Mouse (Mus musculus): ENCODE measurements around the gene 4933425L06Rik. TPM values are rescaled to one million over a fixed set of nuclear protein-coding genes. Genes with fewer than 3 reads are reported as not detected.
A peak's percentile ranks its signal among the peaks of the same experiment; 100 is the strongest.

The 4933425L06Rik gene
- polyA plus RNA-seq, 1 experiment from 2014 or later: not detected

DNA sequence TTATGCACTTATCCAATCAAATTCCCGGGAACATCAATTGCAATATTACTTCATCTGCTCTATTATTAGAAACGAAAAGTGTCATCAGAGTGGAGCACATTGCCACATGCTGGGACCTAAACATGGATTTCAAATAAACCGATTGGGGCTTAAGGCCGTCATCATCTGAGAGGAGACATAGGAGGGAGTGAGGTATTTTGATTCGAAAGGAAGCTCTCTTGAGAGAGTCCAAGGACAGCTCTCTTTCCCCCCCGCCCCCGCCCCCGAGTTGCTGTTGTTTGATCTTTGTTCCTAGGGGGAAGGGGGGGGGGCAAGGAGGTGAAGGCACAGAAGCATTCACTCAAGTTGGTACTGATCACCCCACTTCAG lies 27.0 kb upstream of the 4933425L06Rik start:
- ATAC-seq (ENCODE audit: low FRiP score, low TSS enrichment): peak; percentile 30; the same call in 1 of the 2 replicates
- Histone ChIP-seq H3K4me3 (ENCODE audit: low read length) (peak overlapping the region; percentile 61), H3K27me3 (ENCODE audit: control insufficient read depth, insufficient read depth, low read length) (peaks cover 13% of the 10 kb centered on the region; the same call in 1 of the 2 replicates), H3K9me3 (ENCODE audit: control insufficient read depth, low read length) (no peaks in the 10 kb centered on the region), H3K4me2 (replicated peaks; ENCODE audit: low read depth, low read length) (peak overlapping the region; percentile 93), H3K4me1 (ENCODE audit: control insufficient read depth, insufficient read depth, low read length) (peaks cover 8% of the 10 kb centered on the region; the same call in 1 of the 2 replicates), H3K9ac (ENCODE audit: low read depth, low read length) (peak overlapping the region; percentile 57; the same call in 1 of the 2 replicates), H3K36me3 (ENCODE audit: control insufficient read depth, insufficient read depth, low read length) (no peaks in the 10 kb centered on the region), H3K27ac (ENCODE audit: low read depth, low read length) (0 out of 2 replicates have a peak overlapping the region, but pooled peaks have one; percentile 8)
- WGBS: 2% methylated on average over 7 of the region's 8 CpGs

DNA sequence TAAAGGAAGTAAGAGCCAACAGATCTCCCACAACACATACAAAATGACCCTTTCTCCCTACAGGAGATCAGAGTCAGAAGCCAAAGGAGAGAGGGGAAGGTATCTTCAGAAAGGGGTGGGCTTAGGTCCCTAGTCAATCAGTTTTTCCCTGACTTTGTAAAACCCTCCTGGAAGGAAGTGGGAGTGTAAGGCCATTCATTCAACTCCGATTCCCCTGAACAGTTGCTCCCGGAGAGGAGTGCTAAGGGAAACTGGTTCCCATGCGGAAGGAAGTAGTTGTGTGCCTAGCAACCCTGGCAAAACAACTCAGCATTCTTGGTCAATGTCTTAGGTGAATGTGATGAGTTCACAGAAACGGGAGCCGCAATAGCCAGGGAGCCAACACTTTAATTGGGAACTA lies 26.5 kb upstream of the 4933425L06Rik start:
- no peaks in the 10 kb centered on the region for H3K9me3 ChIP-seq (ENCODE audit: control insufficient read depth, low read length)
- no peak for ATAC-seq (ENCODE audit: low FRiP score, low TSS enrichment)
- peak overlapping the region; percentile 61 for H3K4me3 ChIP-seq (ENCODE audit: low read length)
- peak overlapping the region; percentile 93 for H3K4me2 ChIP-seq (replicated peaks; ENCODE audit: low read depth, low read length)
- H3K36me3 ChIP-seq (ENCODE audit: control insufficient read depth, insufficient read depth, low read length): no peaks in the 10 kb centered on the region
- H3K9ac ChIP-seq (ENCODE audit: low read depth, low read length): no peak overlapping the region
- peaks cover 8% of the 10 kb centered on the region; the same call in 1 of the 2 replicates for H3K4me1 ChIP-seq (ENCODE audit: control insufficient read depth, insufficient read depth, low read length)
- 13% methylated on average over 5 of the region's 5 CpGs for WGBS
- 0 out of 2 replicates have a peak overlapping the region, but pooled peaks have one; percentile 8 for H3K27ac ChIP-seq (ENCODE audit: low read depth, low read length)
- H3K27me3 ChIP-seq (ENCODE audit: control insufficient read depth, insufficient read depth, low read length): peaks cover 13% of the 10 kb centered on the region; the same call in 1 of the 2 replicates

DNA sequence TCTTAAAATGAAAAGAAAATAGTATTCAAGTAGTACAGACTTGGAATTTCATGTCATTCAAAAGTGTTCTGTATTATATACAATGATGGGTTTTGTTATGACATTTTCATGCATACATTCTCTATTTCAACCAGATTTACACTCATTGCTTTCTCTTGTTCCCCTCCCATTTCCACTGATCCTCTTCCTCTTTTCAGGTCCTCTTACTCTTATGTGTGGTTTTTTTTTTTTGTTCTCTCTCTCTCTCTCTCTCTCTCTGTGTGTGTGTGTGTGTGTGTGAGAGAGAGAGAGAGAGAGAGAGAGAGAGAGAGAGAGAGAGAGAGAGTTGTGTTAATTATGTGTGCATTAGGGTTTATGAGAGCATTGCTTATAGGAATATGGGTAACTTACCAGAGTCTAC lies 15.8 kb upstream of the 4933425L06Rik start:
- Histone ChIP-seq H3K4me1 (ENCODE audit: control insufficient read depth, insufficient read depth, low read length) (no peaks in the 10 kb centered on the region), H3K4me2 (replicated peaks; ENCODE audit: low read depth, low read length) (no peak overlapping the region), H3K36me3 (ENCODE audit: control insufficient read depth, insufficient read depth, low read length) (no peaks in the 10 kb centered on the region), H3K27ac (ENCODE audit: low read depth, low read length) (no peak overlapping the region), H3K9ac (ENCODE audit: low read depth, low read length) (no peak overlapping the region), H3K27me3 (ENCODE audit: control insufficient read depth, insufficient read depth, low read length) (no peaks in the 10 kb centered on the region), H3K9me3 (ENCODE audit: control insufficient read depth, low read length) (no peaks in the 10 kb centered on the region), H3K4me3 (ENCODE audit: low read length) (no peak overlapping the region)
- no peak for ATAC-seq (ENCODE audit: low FRiP score, low TSS enrichment)

DNA sequence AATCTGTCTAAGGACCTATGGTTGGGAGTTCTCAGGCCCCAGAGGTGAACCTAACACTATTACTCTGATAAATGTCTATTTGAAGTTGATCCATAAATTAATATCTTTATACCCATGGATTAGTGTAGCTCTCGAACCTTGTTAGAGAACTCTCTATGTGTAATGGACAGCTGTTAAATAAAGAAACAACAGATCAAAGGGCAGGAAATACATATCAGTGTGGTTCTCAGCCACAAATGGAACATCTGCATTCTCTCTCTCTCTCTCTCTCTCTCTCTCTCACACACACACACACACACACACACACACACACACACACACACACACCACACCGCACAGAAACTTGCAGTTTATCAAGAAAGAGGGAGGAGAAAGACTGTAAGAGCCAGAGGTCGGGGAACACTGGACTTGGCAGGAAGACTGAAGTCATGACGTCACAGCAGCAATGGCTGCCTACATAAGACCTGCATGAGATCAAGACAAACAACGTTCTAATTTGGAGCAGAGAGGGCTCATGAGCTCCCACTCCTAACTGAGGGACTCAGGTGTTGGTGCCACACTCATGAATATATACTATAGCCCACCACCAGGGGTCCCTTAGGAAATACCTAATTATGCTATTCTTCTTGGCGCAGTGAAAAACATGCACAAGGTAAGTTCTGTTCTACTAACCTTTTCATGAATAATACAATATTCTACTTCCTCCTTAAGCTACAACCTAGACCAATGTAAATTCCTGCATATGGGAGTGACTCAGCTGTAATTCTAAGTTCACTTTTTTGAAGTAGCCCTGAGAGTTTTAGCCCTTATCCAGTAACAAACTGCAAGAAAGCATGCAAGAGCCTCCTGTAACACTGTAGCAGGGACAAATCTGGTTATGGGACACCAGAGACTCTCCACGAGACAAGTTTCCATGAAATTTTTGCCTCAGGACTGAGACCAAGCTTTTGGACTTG lies 14.8 kb upstream of the 4933425L06Rik start:
- Histone ChIP-seq H3K4me3 (ENCODE audit: low read length) (no peak overlapping the region), H3K4me1 (ENCODE audit: control insufficient read depth, insufficient read depth, low read length) (no peaks in the 10 kb centered on the region), H3K27me3 (ENCODE audit: control insufficient read depth, insufficient read depth, low read length) (no peaks in the 10 kb centered on the region), H3K4me2 (replicated peaks; ENCODE audit: low read depth, low read length) (no peak overlapping the region), H3K9me3 (ENCODE audit: control insufficient read depth, low read length) (no peaks in the 10 kb centered on the region), H3K27ac (ENCODE audit: low read depth, low read length) (no peak overlapping the region), H3K36me3 (ENCODE audit: control insufficient read depth, insufficient read depth, low read length) (no peaks in the 10 kb centered on the region), H3K9ac (ENCODE audit: low read depth, low read length) (no peak overlapping the region)
- ATAC-seq (ENCODE audit: low FRiP score, low TSS enrichment): no peak
- WGBS: 73% methylated on average over 7 of the region's 7 CpGs

DNA sequence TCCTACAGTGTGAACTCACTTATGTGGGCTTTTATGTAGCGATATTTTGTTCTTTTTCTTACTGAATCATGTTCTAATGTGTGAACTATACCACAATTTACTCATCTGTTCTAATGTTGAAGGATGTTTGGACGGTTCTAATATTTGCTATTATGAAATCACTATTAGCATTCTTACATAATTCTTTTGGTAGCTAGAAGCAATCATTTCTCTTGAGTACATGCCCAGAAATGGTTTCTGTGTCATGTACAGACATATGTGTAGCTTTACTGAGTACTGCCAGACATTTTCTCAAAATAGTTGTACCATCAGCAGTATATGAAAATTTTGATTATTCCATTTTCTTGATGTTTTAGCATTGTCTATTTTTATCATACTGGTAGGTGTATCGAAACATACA lies 7.4 kb downstream of the 4933425L06Rik start:
- H3K27me3 ChIP-seq (ENCODE audit: control insufficient read depth, insufficient read depth, low read length): no peaks in the 10 kb centered on the region
- ATAC-seq (ENCODE audit: low FRiP score, low TSS enrichment): no peak
- H3K36me3 ChIP-seq (ENCODE audit: control insufficient read depth, insufficient read depth, low read length): no peaks in the 10 kb centered on the region
- WGBS: 94% methylated on average over 3 of the region's 3 CpGs
- H3K27ac ChIP-seq (ENCODE audit: low read depth, low read length): no peak overlapping the region
- no peak overlapping the region for H3K9ac ChIP-seq (ENCODE audit: low read depth, low read length)
- H3K4me2 ChIP-seq (replicated peaks; ENCODE audit: low read depth, low read length): no peak overlapping the region
- H3K9me3 ChIP-seq (ENCODE audit: control insufficient read depth, low read length): no peaks in the 10 kb centered on the region
- no peaks in the 10 kb centered on the region for H3K4me1 ChIP-seq (ENCODE audit: control insufficient read depth, insufficient read depth, low read length)
- no peak overlapping the region for H3K4me3 ChIP-seq (ENCODE audit: low read length)

DNA sequence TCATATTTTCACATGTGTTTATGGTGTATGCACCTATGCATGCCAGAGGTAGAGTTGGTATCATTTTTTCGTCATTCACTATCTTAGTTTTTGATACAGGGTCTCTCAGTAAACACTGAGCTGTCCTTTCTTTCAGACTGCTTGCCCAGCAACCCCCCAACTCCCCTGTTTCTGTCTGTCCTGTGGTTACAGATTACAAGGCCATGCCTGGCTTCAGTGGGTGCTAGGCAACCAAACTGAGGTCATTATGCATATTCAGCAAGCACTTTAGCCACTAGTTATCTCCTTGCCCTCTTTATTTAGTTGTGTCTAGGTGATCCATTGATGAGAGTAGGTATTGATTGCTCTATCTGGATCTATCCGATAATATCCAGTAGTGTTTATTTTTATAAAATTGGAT lies 14.4 kb downstream of the 4933425L06Rik start:
- H3K9ac ChIP-seq (ENCODE audit: low read depth, low read length): no peak overlapping the region
- ATAC-seq (ENCODE audit: low FRiP score, low TSS enrichment): no peak
- H3K36me3 ChIP-seq (ENCODE audit: control insufficient read depth, insufficient read depth, low read length): no peaks in the 10 kb centered on the region
- no peaks in the 10 kb centered on the region for H3K4me1 ChIP-seq (ENCODE audit: control insufficient read depth, insufficient read depth, low read length)
- H3K27me3 ChIP-seq (ENCODE audit: control insufficient read depth, insufficient read depth, low read length): no peaks in the 10 kb centered on the region
- 88% methylated on average over 2 of the region's 2 CpGs for WGBS
- no peak overlapping the region for H3K4me2 ChIP-seq (replicated peaks; ENCODE audit: low read depth, low read length)
- H3K4me3 ChIP-seq (ENCODE audit: low read length): no peak overlapping the region
- H3K27ac ChIP-seq (ENCODE audit: low read depth, low read length): no peak overlapping the region
- H3K9me3 ChIP-seq (ENCODE audit: control insufficient read depth, low read length): no peaks in the 10 kb centered on the region

DNA sequence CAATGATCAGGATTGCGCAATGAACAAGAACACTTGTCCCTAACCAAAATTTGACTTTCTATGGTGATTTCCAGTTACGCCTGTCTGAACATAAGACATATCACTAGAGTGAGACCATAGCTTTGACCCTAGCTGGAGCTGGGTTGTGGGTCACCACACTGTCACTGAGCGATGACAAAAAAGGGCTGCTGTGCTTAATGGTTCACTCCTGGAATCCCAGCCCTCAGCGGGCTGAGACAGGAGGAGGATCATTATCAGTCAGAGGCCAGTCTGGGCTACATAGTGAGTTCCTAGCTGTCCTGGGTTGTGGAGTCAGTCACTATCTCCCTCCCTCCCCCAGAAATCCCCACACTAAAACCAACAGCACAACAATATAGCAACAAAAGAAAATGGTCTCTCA lies 18.8 kb downstream of the 4933425L06Rik start:
- H3K4me1 ChIP-seq (ENCODE audit: control insufficient read depth, insufficient read depth, low read length): no peaks in the 10 kb centered on the region
- H3K9me3 ChIP-seq (ENCODE audit: control insufficient read depth, low read length): no peaks in the 10 kb centered on the region
- WGBS: 63% methylated on average over 4 of the region's 4 CpGs
- H3K4me3 ChIP-seq (ENCODE audit: low read length): no peak overlapping the region
- H3K4me2 ChIP-seq (replicated peaks; ENCODE audit: low read depth, low read length): no peak overlapping the region
- H3K27ac ChIP-seq (ENCODE audit: low read depth, low read length): no peak overlapping the region
- H3K36me3 ChIP-seq (ENCODE audit: control insufficient read depth, insufficient read depth, low read length): no peaks in the 10 kb centered on the region
- ATAC-seq (ENCODE audit: low FRiP score, low TSS enrichment): peak; percentile 78
- H3K9ac ChIP-seq (ENCODE audit: low read depth, low read length): no peak overlapping the region
- no peaks in the 10 kb centered on the region for H3K27me3 ChIP-seq (ENCODE audit: control insufficient read depth, insufficient read depth, low read length)

DNA sequence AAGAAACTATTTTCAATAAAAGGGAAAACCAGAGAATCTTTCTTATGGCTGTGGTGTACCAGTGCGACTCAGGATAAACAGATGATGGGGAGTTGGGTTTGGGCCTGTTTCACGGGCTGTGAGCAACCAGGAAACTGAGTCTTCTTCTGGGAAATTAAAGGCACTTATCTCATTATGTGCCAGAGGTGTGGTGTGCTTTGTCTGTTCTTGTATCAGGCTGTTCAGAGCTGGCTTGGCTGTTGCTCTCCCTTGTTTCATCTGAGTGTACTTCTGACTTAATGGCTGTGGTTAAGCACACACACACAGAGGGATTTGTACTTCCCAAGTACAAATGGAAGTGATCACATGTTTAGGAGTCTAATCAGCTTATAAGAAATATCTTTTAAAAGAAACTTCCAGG lies 22.5 kb downstream of the 4933425L06Rik start:
- no peak overlapping the region for H3K4me3 ChIP-seq (ENCODE audit: low read length)
- no peak overlapping the region for H3K9ac ChIP-seq (ENCODE audit: low read depth, low read length)
- no peaks in the 10 kb centered on the region for H3K9me3 ChIP-seq (ENCODE audit: control insufficient read depth, low read length)
- ATAC-seq (ENCODE audit: low FRiP score, low TSS enrichment): no peak
- no peaks in the 10 kb centered on the region for H3K27me3 ChIP-seq (ENCODE audit: control insufficient read depth, insufficient read depth, low read length)
- H3K36me3 ChIP-seq (ENCODE audit: control insufficient read depth, insufficient read depth, low read length): no peaks in the 10 kb centered on the region
- H3K4me2 ChIP-seq (replicated peaks; ENCODE audit: low read depth, low read length): no peak overlapping the region
- no peaks in the 10 kb centered on the region for H3K4me1 ChIP-seq (ENCODE audit: control insufficient read depth, insufficient read depth, low read length)
- no peak overlapping the region for H3K27ac ChIP-seq (ENCODE audit: low read depth, low read length)
- 83% methylated on average over 2 of the region's 2 CpGs for WGBS

DNA sequence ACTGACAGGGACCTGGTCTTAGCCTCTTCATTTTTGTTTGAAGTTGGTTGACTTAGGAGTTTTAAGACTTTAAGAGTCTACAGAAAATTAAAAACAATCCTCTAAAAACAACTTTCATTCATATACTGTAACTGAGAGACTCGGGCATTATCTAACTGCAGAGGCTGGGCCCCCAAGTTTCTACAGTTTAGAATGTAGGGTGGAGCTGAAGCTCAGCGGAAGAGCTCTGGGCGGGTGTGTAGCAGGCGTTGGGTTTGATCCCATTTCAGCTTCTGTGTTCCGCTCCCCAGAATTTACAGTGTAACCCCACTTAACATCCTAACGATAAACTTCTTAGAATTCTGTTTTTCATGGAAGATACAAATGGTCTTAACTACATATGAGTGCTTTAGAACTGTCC lies 29.7 kb downstream of the 4933425L06Rik start:
- no peak for ATAC-seq (ENCODE audit: low FRiP score, low TSS enrichment)
- H3K36me3 ChIP-seq (ENCODE audit: control insufficient read depth, insufficient read depth, low read length): no peaks in the 10 kb centered on the region
- no peak overlapping the region for H3K27ac ChIP-seq (ENCODE audit: low read depth, low read length)
- no peaks in the 10 kb centered on the region for H3K9me3 ChIP-seq (ENCODE audit: control insufficient read depth, low read length)
- 88% methylated on average over 6 of the region's 6 CpGs for WGBS
- H3K4me3 ChIP-seq (ENCODE audit: low read length): no peak overlapping the region
- no peak overlapping the region for H3K4me2 ChIP-seq (replicated peaks; ENCODE audit: low read depth, low read length)
- H3K4me1 ChIP-seq (ENCODE audit: control insufficient read depth, insufficient read depth, low read length): no peaks in the 10 kb centered on the region
- no peaks in the 10 kb centered on the region for H3K27me3 ChIP-seq (ENCODE audit: control insufficient read depth, insufficient read depth, low read length)
- no peak overlapping the region for H3K9ac ChIP-seq (ENCODE audit: low read depth, low read length)

Measured in kidney, embryonic 14.5 days (tissue).